Mouse (Mus musculus) kidney, postnatal 0 days (tissue): ENCODE measurements around the gene Pgap2. TPM values are rescaled to one million over a fixed set of nuclear protein-coding genes. Genes with fewer than 3 reads are reported as not detected.

Source experiments
- ATAC-seq: fragments of 200-750 bp; cut with Nextera tagmentation; replicated peaks from 2 replicates; pipeline ENCODE4 v1.8.0; 2017; ENCODE audit warnings: low read depth, moderate number of reproducible peaks, moderate TSS enrichment, moderate library complexity; ENCODE audit not compliant: low FRiP score
- DNase-seq: peaks from one replicate; pipeline ENCODE4 v3.0.0-alpha.2; 2016; ENCODE audit warnings: low spot score
- H3K27ac ChIP-seq: fragments of 300-500 bp; sonication (generic); 2 replicates; pipeline ENCODE4 v1.5.1; 2014; ENCODE audit warnings: mild to moderate bottlenecking
- H3K27me3 ChIP-seq: fragments of 300-500 bp; sonication (generic); 2 replicates; pipeline ENCODE4 v1.6.1; 2014; ENCODE audit warnings: low read length, mixed read lengths; ENCODE audit not compliant: insufficient read depth
- H3K36me3 ChIP-seq: fragments of 300-500 bp; sonication (generic); 2 replicates; pipeline ENCODE4 v1.6.1; 2014; ENCODE audit warnings: low read length, mixed read lengths; ENCODE audit not compliant: insufficient read depth
- H3K4me1 ChIP-seq: fragments of 300-500 bp; sonication (generic); replicated peaks from 2 replicates; pipeline ENCODE4 v1.6.1; 2014; ENCODE audit warnings: antibody characterized with exemption, low read length, mixed read lengths; ENCODE audit not compliant: insufficient read depth
- H3K4me2 ChIP-seq: fragments of 300-500 bp; sonication (generic); 2 replicates; pipeline ENCODE4 v1.6.1; 2014; ENCODE audit warnings: mild to moderate bottlenecking, low read length, moderate library complexity, mixed read lengths
- H3K4me3 ChIP-seq: fragments of 300-500 bp; sonication (generic); replicated peaks from 2 replicates; pipeline ENCODE4 v1.5.1; 2014; ENCODE audit warnings: low read depth, low read length
- H3K9ac ChIP-seq: fragments of 300-500 bp; sonication (generic); 2 replicates; pipeline ENCODE4 v1.6.1; 2014; ENCODE audit warnings: low read depth, low read length
- H3K9me3 ChIP-seq: fragments of 300-500 bp; sonication (generic); replicated peaks from 2 replicates; pipeline ENCODE4 v1.6.1; 2016; ENCODE audit warnings: low read length, inconsistent platforms, mixed read lengths
- CTCF ChIP-seq: IDR thresholded peaks from 2 replicates; pipeline ENCODE4 v1.5.1; 2016; ENCODE audit warnings: antibody characterized with exemption, low read depth, mild to moderate bottlenecking, moderate library complexity
- WGBS: fragments of 180-500 bp; shearing (Covaris S2); extraction: QIAGEN DNeasy Blood & Tissue Kit; methylation state at CpG from one replicate; pipeline ENCODE4 v1.1.7; 2014; 5-methylcytosine and 5-hydroxymethylcytosine counted together
- polyA plus RNA-seq: library from polyadenylated mRNA; unstranded; fragments of >200 nt; fragmentation: Nextera tagmentation; extraction: Ambion mirVana; gene quantifications from 2 replicates; pipeline ENCODE4 v1.2.1, GENCODE M21; 2015

The Pgap2 gene
- polyA plus RNA-seq, 1 experiment from 2014 or later, result 66.8 TPM

- no peak for ATAC-seq
- H3K27ac ChIP-seq, result no peak overlapping the region
- H3K36me3 ChIP-seq, result peaks cover 41% of the 10 kb centered on the region
- no peak overlapping the region for H3K9ac ChIP-seq
- WGBS, result 82% methylated on average over 8 of the region's 8 CpGs
- H3K4me2 ChIP-seq, result no peak overlapping the region
- H3K4me3 ChIP-seq, result no peak overlapping the region
- H3K4me1 ChIP-seq, result no peaks in the 10 kb centered on the region
- H3K9me3 ChIP-seq, result no peaks in the 10 kb centered on the region
- TF ChIP-seq CTCF, result no peak
- DNase-seq, result no peak
- H3K27me3 ChIP-seq, result no peaks in the 10 kb centered on the region
These were observed 28.8 kb downstream of the Pgap2 start for GRCm38 (mm10) chr7:102238686-102239286.

- DNase-seq, result no peak
- TF ChIP-seq CTCF, result no peak
- H3K9ac ChIP-seq, result no peak overlapping the region
- no peak for ATAC-seq
- WGBS, result 88% methylated on average over 16 of the region's 16 CpGs
- no peaks in the 10 kb centered on the region for H3K27me3 ChIP-seq
- H3K27ac ChIP-seq, result no peak overlapping the region
- no peaks in the 10 kb centered on the region for H3K9me3 ChIP-seq
- peaks cover 41% of the 10 kb centered on the region for H3K36me3 ChIP-seq
- H3K4me1 ChIP-seq, result no peaks in the 10 kb centered on the region
- no peak overlapping the region for H3K4me2 ChIP-seq
- no peak overlapping the region for H3K4me3 ChIP-seq
These were observed 29.6 kb downstream of the Pgap2 start for GRCm38 (mm10) chr7:102239591-102239990.

GRCm38 (mm10) chr7:102242371-102242770 is 32.4 kb downstream of the Pgap2 start:
- H3K9ac ChIP-seq, result no peak overlapping the region
- DNase-seq (no peak), ATAC-seq (no peak)
- TF ChIP-seq CTCF, result no peak
- peaks cover 26% of the 10 kb centered on the region; the same call in 1 of the 2 replicates for H3K36me3 ChIP-seq
- H3K4me1 ChIP-seq, result peaks cover 19% of the 10 kb centered on the region
- no peaks in the 10 kb centered on the region for H3K27me3 ChIP-seq
- no peak overlapping the region for H3K27ac ChIP-seq
- H3K9me3 ChIP-seq, result no peaks in the 10 kb centered on the region
- no peak overlapping the region for H3K4me2 ChIP-seq
- 83% methylated on average over 5 of the region's 5 CpGs for WGBS
- no peak overlapping the region for H3K4me3 ChIP-seq

GRCm38 (mm10) chr7:102242917-102243316 is 32.9 kb downstream of the Pgap2 start:
- 82% methylated on average over 3 of the region's 3 CpGs for WGBS
- DNase-seq, result no peak
- Histone ChIP-seq H3K27me3 (no peaks in the 10 kb centered on the region), H3K9me3 (no peaks in the 10 kb centered on the region), H3K4me1 (peaks cover 24% of the 10 kb centered on the region), H3K36me3 (peaks cover 24% of the 10 kb centered on the region; the same call in 1 of the 2 replicates), H3K27ac (no peak overlapping the region), H3K4me3 (no peak overlapping the region), H3K9ac (no peak overlapping the region), H3K4me2 (no peak overlapping the region)
- ATAC-seq, result no peak
- TF ChIP-seq CTCF, result no peak

GRCm38 (mm10) chr7:102243870-102244269 is 33.9 kb downstream of the Pgap2 start:
- Histone ChIP-seq H3K27me3 (no peaks in the 10 kb centered on the region), H3K4me1 (peaks cover 34% of the 10 kb centered on the region)
- no peak for ATAC-seq

GRCm38 (mm10) chr7:102244782-102245535 is 35.0 kb downstream of the Pgap2 start:
- Histone ChIP-seq H3K9ac (no peak overlapping the region), H3K27ac (peak overlapping the region; percentile 42), H3K27me3 (no peaks in the 10 kb centered on the region), H3K4me3 (no peak overlapping the region), H3K4me2 (no peak overlapping the region), H3K9me3 (no peaks in the 10 kb centered on the region), H3K4me1 (peaks cover 38% of the 10 kb centered on the region), H3K36me3 (0 out of 2 replicates have a peak, but pooled peaks cover 9% of the 10 kb centered on the region)
- ATAC-seq (no peak), DNase-seq (peak; percentile 30)
- no peak for TF ChIP-seq CTCF
- WGBS, result 87% methylated on average over 3 of the region's 3 CpGs

More at GRCm38 (mm10) chr7:102243870-102244269, 33.9 kb downstream of the Pgap2 start:
- H3K4me3 ChIP-seq, result no peak overlapping the region
- H3K4me2 ChIP-seq, result no peak overlapping the region
- WGBS, result 59% methylated on average over 2 of the region's 2 CpGs
- H3K27ac ChIP-seq, result no peak overlapping the region
- peaks cover 15% of the 10 kb centered on the region; the same call in 1 of the 2 replicates for H3K36me3 ChIP-seq
- H3K9me3 ChIP-seq, result no peaks in the 10 kb centered on the region
- H3K9ac ChIP-seq, result no peak overlapping the region
- TF ChIP-seq CTCF, result no peak
- peak; percentile 16 for DNase-seq
